Mouse (Mus musculus): Measurements from ENCODE around the gene Itpa. TPM values are rescaled to one million over a fixed set of nuclear protein-coding genes. Genes with fewer than 3 reads are reported as not detected.

Gene Itpa
- polyA plus RNA-seq, 1 experiment from 2014 or later: 91.0 TPM

DNA sequence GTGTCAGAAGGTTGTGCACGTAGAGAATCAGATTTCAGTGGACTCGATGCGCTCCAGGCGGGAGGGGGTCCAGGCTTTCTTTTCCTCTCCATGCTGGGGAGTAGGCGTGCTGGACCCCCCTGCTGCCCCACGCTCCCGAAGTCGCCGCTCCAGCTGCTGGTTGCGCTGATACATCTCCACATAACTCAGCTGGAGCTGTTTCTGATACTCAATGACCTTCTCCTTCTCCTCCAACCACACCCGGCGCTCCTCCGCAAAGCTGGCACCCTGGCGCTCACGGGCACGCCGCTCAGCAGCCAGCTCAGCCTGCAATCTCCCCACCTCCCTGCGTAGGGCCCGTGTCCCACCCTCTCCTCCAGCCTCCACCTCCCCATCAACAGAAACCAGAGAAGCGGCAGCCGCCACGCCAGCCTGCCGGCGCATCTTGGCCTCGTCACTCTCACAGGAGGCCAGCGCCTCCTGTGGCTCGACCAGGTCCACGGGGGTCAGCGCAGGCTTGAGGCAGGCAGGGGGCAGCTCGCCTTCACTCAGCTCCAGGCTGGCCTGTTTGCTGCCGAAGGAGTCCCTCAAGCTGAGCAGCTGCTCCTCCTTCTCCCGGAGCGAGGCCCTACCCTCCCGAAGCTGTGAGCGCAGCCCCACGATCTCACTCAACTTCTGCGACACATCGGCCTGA lies 32.5 kb upstream of the Itpa start:
- Histone ChIP-seq H3K4me1 (ENCODE audit: control insufficient read depth, insufficient read depth, low read length) (peaks cover 18% of the 10 kb centered on the region), H3K9me3 (replicated peaks; ENCODE audit: control insufficient read depth, low read length) (no peaks in the 10 kb centered on the region), H3K4me3 (ENCODE audit: low read depth, low read length) (peak overlapping the region; percentile 47), H3K27ac (ENCODE audit: low read depth, low read length) (no peak overlapping the region), H3K27me3 (ENCODE audit: control insufficient read depth, insufficient read depth, low read length) (peaks cover 61% of the 10 kb centered on the region), H3K4me2 (peak overlapping the region; percentile 81), H3K9ac (ENCODE audit: low read depth, low read length) (peak overlapping the region; percentile 57), H3K36me3 (ENCODE audit: control insufficient read depth, insufficient read depth, low read length) (no peaks in the 10 kb centered on the region)
- 0% methylated on average over 38 of the region's 38 CpGs for WGBS (ENCODE audit: insufficient replicate concordance)
- ATAC-seq (replicated peaks; ENCODE audit: insufficient number of reproducible peaks, low FRiP score, low TSS enrichment): no peak; the same call in 1 of the 2 replicates

DNA sequence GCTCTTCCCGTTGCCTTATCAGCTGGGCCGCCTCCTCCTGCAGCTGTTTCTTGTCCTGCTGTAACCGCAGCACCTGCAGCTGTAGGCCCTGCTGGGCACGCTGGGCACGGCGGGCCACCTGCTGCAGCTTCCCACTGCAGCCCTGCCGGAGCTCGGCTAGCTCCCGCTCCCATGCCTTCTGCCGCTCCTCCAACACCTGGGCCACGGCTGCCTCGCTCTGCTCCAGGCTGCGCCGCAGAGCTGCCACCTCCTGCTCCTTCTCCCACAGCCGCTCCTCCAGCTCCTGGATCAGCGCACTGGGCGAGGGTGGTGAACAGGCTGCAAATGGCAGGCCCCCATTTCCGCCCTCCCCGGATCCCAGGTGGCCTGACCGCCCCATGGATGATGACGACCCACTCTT lies 31.6 kb upstream of the Itpa start:
- 7% methylated on average over 21 of the region's 21 CpGs for WGBS (ENCODE audit: insufficient replicate concordance)

DNA sequence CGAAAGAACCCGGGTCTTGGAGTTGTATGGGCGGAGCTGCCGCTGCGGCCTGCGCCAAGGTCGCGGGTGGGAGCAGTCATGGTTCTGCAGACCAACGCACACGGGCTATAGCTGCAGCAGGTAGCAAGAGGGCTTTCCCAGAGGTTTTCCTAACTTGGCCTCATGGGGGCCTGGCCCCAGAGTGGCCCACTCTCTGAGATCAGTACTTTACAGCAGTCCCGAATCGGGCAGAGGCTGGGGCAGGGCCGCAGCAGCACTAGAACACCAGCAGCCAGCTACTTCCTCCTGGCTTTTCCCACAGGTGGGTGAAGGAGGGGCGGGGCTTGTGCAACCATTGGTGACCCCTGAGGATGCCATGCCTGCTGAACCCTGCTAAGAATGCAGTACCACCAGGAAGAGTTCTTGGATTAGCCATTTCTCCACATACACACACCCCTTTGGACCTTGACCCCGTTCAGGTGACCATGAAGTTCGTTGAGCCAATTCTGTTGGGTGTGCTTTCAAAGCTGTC lies 29.3 kb upstream of the Itpa start:
- 22% methylated on average over 16 of the region's 16 CpGs for WGBS (ENCODE audit: insufficient replicate concordance)
- H3K27me3 ChIP-seq (ENCODE audit: control insufficient read depth, insufficient read depth, low read length): peaks cover 69% of the 10 kb centered on the region
- H3K4me1 ChIP-seq (ENCODE audit: control insufficient read depth, insufficient read depth, low read length): peaks cover 18% of the 10 kb centered on the region
- no peaks in the 10 kb centered on the region for H3K36me3 ChIP-seq (ENCODE audit: control insufficient read depth, insufficient read depth, low read length)
- H3K27ac ChIP-seq (ENCODE audit: low read depth, low read length): no peak overlapping the region
- H3K4me3 ChIP-seq (ENCODE audit: low read depth, low read length): no peak overlapping the region
- H3K9me3 ChIP-seq (replicated peaks; ENCODE audit: control insufficient read depth, low read length): no peaks in the 10 kb centered on the region
- no peak overlapping the region for H3K4me2 ChIP-seq
- ATAC-seq (replicated peaks; ENCODE audit: insufficient number of reproducible peaks, low FRiP score, low TSS enrichment): no peak
- no peak overlapping the region for H3K9ac ChIP-seq (ENCODE audit: low read depth, low read length)

More for the DNA sequence above, 31.6 kb upstream of the Itpa start:
- peak overlapping the region; percentile 81 for H3K4me2 ChIP-seq
- H3K4me1 ChIP-seq (ENCODE audit: control insufficient read depth, insufficient read depth, low read length): peaks cover 18% of the 10 kb centered on the region
- no peak overlapping the region for H3K9ac ChIP-seq (ENCODE audit: low read depth, low read length)
- H3K27me3 ChIP-seq (ENCODE audit: control insufficient read depth, insufficient read depth, low read length): peaks cover 69% of the 10 kb centered on the region
- H3K36me3 ChIP-seq (ENCODE audit: control insufficient read depth, insufficient read depth, low read length): no peaks in the 10 kb centered on the region
- ATAC-seq (replicated peaks; ENCODE audit: insufficient number of reproducible peaks, low FRiP score, low TSS enrichment): peak; percentile 14; the same call in 1 of the 2 replicates
- H3K9me3 ChIP-seq (replicated peaks; ENCODE audit: control insufficient read depth, low read length): no peaks in the 10 kb centered on the region
- no peak overlapping the region for H3K27ac ChIP-seq (ENCODE audit: low read depth, low read length)
- H3K4me3 ChIP-seq (ENCODE audit: low read depth, low read length): peak overlapping the region; percentile 47

DNA sequence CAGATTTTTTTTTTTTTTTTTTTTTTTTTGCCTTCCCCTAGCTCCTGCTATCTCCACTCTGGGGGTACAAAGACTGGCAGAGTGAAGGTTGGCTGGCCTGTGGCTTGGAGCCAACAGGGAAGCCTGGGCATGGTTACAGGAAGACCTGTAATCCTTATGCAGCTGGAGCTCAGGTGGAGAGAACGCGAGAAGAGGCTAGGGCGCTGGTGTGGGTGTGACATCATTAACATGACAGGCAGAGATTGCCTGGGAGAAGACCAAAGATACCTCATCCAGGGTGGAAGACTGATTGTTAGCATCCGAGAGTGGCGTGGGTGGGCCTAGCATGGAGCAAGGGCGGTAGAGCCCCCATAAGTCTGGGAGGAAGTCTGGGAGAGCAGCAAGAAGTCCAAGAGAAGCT lies 28.1 kb upstream of the Itpa start:
- no peak for ATAC-seq (replicated peaks; ENCODE audit: insufficient number of reproducible peaks, low FRiP score, low TSS enrichment)
- Histone ChIP-seq H3K4me2 (no peak overlapping the region), H3K36me3 (ENCODE audit: control insufficient read depth, insufficient read depth, low read length) (no peaks in the 10 kb centered on the region), H3K9ac (ENCODE audit: low read depth, low read length) (no peak overlapping the region), H3K4me3 (ENCODE audit: low read depth, low read length) (no peak overlapping the region), H3K27ac (ENCODE audit: low read depth, low read length) (no peak overlapping the region), H3K4me1 (ENCODE audit: control insufficient read depth, insufficient read depth, low read length) (peaks cover 16% of the 10 kb centered on the region), H3K9me3 (replicated peaks; ENCODE audit: control insufficient read depth, low read length) (no peaks in the 10 kb centered on the region), H3K27me3 (ENCODE audit: control insufficient read depth, insufficient read depth, low read length) (peaks cover 59% of the 10 kb centered on the region)
- WGBS (ENCODE audit: insufficient replicate concordance): 63% methylated on average over 6 of the region's 6 CpGs

DNA sequence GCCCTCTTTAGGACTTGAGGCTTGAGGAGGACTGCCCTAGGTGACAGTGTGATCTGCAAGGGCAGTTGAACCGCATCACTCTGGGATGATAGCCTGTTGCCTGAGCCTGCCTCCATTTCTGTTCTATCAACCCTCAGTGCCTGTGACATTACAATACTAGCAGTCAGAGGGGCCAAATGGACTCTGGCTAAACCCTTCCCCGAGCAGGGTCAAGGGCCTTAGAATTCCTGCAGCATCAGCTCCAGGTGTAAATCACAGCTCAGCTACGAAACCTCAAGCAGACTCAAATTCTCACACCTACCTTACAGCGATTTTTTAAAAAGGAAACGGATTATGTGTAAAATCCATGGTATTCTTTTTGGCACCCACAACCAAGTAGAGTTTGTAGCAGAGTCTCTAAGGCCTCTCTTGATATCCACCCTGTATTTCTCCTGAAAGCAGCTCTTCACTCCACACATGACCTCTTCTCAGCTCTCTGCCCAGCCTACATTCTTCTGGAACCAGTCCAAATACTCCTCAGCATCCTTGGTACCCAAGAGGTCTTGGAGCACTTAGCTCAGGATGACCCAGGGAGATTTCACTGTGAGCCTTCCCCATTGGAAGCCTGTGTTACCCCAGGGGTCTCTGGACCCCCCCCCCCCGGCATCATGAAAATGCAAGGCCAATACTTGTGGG lies 25.9 kb upstream of the Itpa start:
- Histone ChIP-seq H3K4me2 (peak overlapping the region; percentile 95; the same call in 1 of the 2 replicates), H3K27ac (ENCODE audit: low read depth, low read length) (no peak overlapping the region), H3K36me3 (ENCODE audit: control insufficient read depth, insufficient read depth, low read length) (no peaks in the 10 kb centered on the region), H3K4me3 (ENCODE audit: low read depth, low read length) (no peak overlapping the region), H3K9ac (ENCODE audit: low read depth, low read length) (no peak overlapping the region; the same call in 1 of the 2 replicates), H3K9me3 (replicated peaks; ENCODE audit: control insufficient read depth, low read length) (no peaks in the 10 kb centered on the region), H3K4me1 (ENCODE audit: control insufficient read depth, insufficient read depth, low read length) (no peaks in the 10 kb centered on the region; the same call in 1 of the 2 replicates), H3K27me3 (ENCODE audit: control insufficient read depth, insufficient read depth, low read length) (peaks cover 37% of the 10 kb centered on the region)
- 66% methylated on average over 6 of the region's 6 CpGs for WGBS (ENCODE audit: insufficient replicate concordance)
- ATAC-seq (replicated peaks; ENCODE audit: insufficient number of reproducible peaks, low FRiP score, low TSS enrichment): no peak

DNA sequence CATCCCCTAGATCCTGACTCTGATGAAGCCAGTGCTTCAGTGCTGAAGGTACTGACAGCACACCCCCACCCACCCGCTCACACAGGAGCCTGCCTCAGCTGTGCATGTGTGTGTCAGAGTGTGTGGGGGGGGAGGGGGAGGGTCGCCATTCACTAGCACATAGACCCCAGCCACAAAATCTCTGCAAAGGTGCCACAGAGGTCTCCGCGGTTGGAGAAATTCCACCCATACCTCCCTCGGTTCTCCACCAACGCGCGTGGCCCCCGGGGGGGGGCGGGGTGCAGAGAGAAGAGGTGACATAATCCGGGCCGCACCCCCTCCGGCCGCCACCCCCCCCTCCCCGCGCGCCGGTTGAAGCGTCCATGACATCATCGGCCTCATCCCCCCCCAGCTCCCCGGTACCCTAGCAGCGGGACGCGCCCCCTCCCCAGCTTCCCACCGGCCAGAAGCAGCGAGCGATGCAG lies 25.2 kb upstream of the Itpa start:
- Histone ChIP-seq H3K4me1 (ENCODE audit: control insufficient read depth, insufficient read depth, low read length) (no peaks in the 10 kb centered on the region; the same call in 1 of the 2 replicates), H3K9ac (ENCODE audit: low read depth, low read length) (peak overlapping the region; percentile 70), H3K9me3 (replicated peaks; ENCODE audit: control insufficient read depth, low read length) (no peaks in the 10 kb centered on the region), H3K4me3 (ENCODE audit: low read depth, low read length) (peak overlapping the region; percentile 49), H3K27ac (ENCODE audit: low read depth, low read length) (no peak overlapping the region), H3K27me3 (ENCODE audit: control insufficient read depth, insufficient read depth, low read length) (peaks cover 30% of the 10 kb centered on the region), H3K36me3 (ENCODE audit: control insufficient read depth, insufficient read depth, low read length) (no peaks in the 10 kb centered on the region), H3K4me2 (peak overlapping the region; percentile 95)
- WGBS (ENCODE audit: insufficient replicate concordance): under 1% methylated on average over 25 of the region's 27 CpGs
- peak; percentile 55 for ATAC-seq (replicated peaks; ENCODE audit: insufficient number of reproducible peaks, low FRiP score, low TSS enrichment)

DNA sequence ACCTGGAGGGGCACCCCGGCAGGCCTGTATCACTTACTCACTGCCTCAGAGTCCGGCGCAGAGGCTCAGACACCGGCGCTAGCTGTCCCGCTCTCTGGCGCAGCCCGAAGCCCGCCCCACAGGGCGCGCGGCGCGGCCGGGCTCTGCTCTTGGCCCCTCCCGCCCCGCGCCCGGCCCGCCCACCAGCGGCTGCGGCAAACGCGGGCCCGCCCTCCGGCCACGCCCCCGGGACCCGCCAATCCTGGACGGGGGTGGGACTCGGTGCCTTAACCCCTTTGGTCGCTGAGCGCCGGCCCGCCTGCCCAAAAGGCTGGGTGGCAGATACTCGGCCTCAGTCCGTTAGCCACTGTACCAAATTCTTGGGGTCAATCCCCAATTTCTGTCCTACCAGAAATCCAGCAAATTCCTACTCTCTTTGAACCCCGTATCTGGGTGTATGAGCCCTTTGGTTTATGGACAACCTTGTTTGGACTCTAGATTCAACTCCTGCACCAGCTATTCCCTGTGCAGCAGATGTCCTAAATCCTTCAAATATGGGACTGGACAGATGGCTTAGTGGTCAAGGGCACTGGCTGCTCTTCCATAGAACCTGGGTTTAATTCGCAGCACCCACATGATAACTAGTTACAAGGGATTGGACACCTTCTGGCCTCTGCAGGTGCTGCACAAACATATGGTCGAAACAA lies 24.6 kb upstream of the Itpa start, which contains the start of gene Lzts3:
Lzts3 (minus strand) TSS at position 120 of the 686 bp plus-strand sequence.
- H3K9me3 ChIP-seq (replicated peaks; ENCODE audit: control insufficient read depth, low read length): no peaks in the 10 kb centered on the region
- H3K4me3 ChIP-seq (ENCODE audit: low read depth, low read length): peak within 1 kb of the TSS; percentile 49
- H3K27ac ChIP-seq (ENCODE audit: low read depth, low read length): no peak within 1 kb of the TSS
- peaks cover 24% of the 10 kb centered on the region for H3K27me3 ChIP-seq (ENCODE audit: control insufficient read depth, insufficient read depth, low read length)
- peak within 1 kb of the TSS; percentile 95 for H3K4me2 ChIP-seq
- ATAC-seq (replicated peaks; ENCODE audit: insufficient number of reproducible peaks, low FRiP score, low TSS enrichment): peak; percentile 97
- 5% methylated on average over 23 of the region's 40 CpGs for WGBS (ENCODE audit: insufficient replicate concordance)
- peak within 1 kb of the TSS; percentile 70 for H3K9ac ChIP-seq (ENCODE audit: low read depth, low read length)
- no peaks in the 10 kb centered on the region for H3K36me3 ChIP-seq (ENCODE audit: control insufficient read depth, insufficient read depth, low read length)
- no peaks in the 10 kb centered on the region; the same call in 1 of the 2 replicates for H3K4me1 ChIP-seq (ENCODE audit: control insufficient read depth, insufficient read depth, low read length)

DNA sequence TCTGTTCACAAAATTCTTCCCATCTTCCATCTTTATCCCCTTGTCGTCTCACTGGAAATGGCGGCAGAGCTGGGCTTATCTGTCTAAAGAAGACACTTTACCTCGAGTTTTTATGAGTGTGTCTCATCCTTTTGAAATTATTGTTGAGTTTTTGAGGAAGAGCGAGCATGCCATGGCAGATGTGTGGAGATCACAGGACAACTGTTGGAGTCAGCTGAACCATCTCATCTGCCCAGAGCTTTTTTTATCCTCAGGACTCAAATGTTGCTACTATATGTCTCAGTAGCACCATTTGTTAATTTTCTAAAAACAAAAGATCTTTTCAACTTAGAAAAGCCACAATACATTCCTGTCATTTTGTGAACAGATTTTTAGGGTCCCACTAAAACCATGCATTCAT lies 22.2 kb upstream of the Itpa start:
- Histone ChIP-seq H3K9ac (ENCODE audit: low read depth, low read length) (no peak overlapping the region), H3K9me3 (replicated peaks; ENCODE audit: control insufficient read depth, low read length) (no peaks in the 10 kb centered on the region), H3K27me3 (ENCODE audit: control insufficient read depth, insufficient read depth, low read length) (peaks cover 11% of the 10 kb centered on the region), H3K4me1 (ENCODE audit: control insufficient read depth, insufficient read depth, low read length) (no peaks in the 10 kb centered on the region; the same call in 1 of the 2 replicates), H3K36me3 (ENCODE audit: control insufficient read depth, insufficient read depth, low read length) (no peaks in the 10 kb centered on the region), H3K27ac (ENCODE audit: low read depth, low read length) (no peak overlapping the region), H3K4me3 (ENCODE audit: low read depth, low read length) (no peak overlapping the region), H3K4me2 (no peak overlapping the region)
- no peak for ATAC-seq (replicated peaks; ENCODE audit: insufficient number of reproducible peaks, low FRiP score, low TSS enrichment)
- WGBS (ENCODE audit: insufficient replicate concordance): 82% methylated on average over 4 of the region's 4 CpGs
